Mouse (Mus musculus): ENCODE measurements at regions not wholly inside any gene's neighbourhood (a gene's known extent, or its start where the extent isn't known, plus 50 kb on each side); places are given as distances from the start of the nearest gene placed in this dataset.

GRCm38 (mm10) chr14:74327291-74327690 lies 313.3 kb upstream of the Htr2a start:
- no peak for DNase-seq
- intact Hi-C loops (cut with DNase I), result no loop called here

GRCm38 (mm10) chr14:74350751-74351150 lies 289.9 kb upstream of the Htr2a start:
- intact Hi-C loops (cut with DNase I), result no loop called here
- DNase-seq, result no peak

GRCm38 (mm10) chr14:74352286-74352685 lies 288.4 kb upstream of the Htr2a start:
- DNase-seq, result no peak
- intact Hi-C loops (cut with DNase I), result no loop called here

- intact Hi-C loops (cut with DNase I), result no loop called here
- DNase-seq, result no peak
Measured at GRCm38 (mm10) chr14:74358730-74359444, 281.8 kb upstream of the Htr2a start.

GRCm38 (mm10) chr14:74359663-74360552 lies 280.7 kb upstream of the Htr2a start:
- DNase-seq, result no peak
- intact Hi-C loops (cut with DNase I), result no loop called here

GRCm38 (mm10) chr14:74384481-74384880 lies 256.2 kb upstream of the Htr2a start:
- intact Hi-C loops (cut with DNase I), result no loop called here
- no peak for DNase-seq

- intact Hi-C loops (cut with DNase I), result no loop called here
- no peak for DNase-seq
Measured at GRCm38 (mm10) chr14:74392419-74392818, 248.2 kb upstream of the Htr2a start.

- DNase-seq, result no peak
Measured at GRCm38 (mm10) chr14:74397202-74397601, 243.4 kb upstream of the Htr2a start.

GRCm38 (mm10) chr14:74409441-74409840 lies 231.2 kb upstream of the Htr2a start:
- no peak for DNase-seq
- intact Hi-C loops (cut with DNase I), result no loop called here

More at GRCm38 (mm10) chr14:74397202-74397601, 243.4 kb upstream of the Htr2a start:
- intact Hi-C loops (cut with DNase I), result no loop called here

- DNase-seq, result peak; percentile 14 to 15
- intact Hi-C loops (cut with DNase I), result no loop called here
Measured at GRCm38 (mm10) chr14:74428226-74428625, 212.4 kb upstream of the Htr2a start.

GRCm38 (mm10) chr14:74464027-74464682 lies 176.5 kb upstream of the Htr2a start:
- intact Hi-C loops (cut with DNase I), result no loop called here
- no peak for DNase-seq

GRCm38 (mm10) chr14:74495504-74495903 lies 145.1 kb upstream of the Htr2a start:
- intact Hi-C loops (cut with DNase I), result no loop called here
- DNase-seq, result no peak

- no peak for DNase-seq
- intact Hi-C loops (cut with DNase I), result no loop called here
Measured at GRCm38 (mm10) chr14:74511521-74511920, 129.1 kb upstream of the Htr2a start.

- DNase-seq, result no peak
- intact Hi-C loops (cut with DNase I), result no loop called here
Measured at GRCm38 (mm10) chr14:74516451-74516850, 124.2 kb upstream of the Htr2a start.

GRCm38 (mm10) chr14:74519531-74519930 lies 121.1 kb upstream of the Htr2a start:
- DNase-seq, result no peak
- intact Hi-C loops (cut with DNase I), result no loop called here

GRCm38 (mm10) chr14:74521669-74522068 lies 119.0 kb upstream of the Htr2a start:
- no peak for DNase-seq
- intact Hi-C loops (cut with DNase I), result no loop called here

GRCm38 (mm10) chr14:74527246-74527645 lies 113.4 kb upstream of the Htr2a start:
- DNase-seq, result no peak
- intact Hi-C loops (cut with DNase I), result no loop called here

GRCm38 (mm10) chr14:74529368-74529951 lies 111.2 kb upstream of the Htr2a start:
- intact Hi-C loops (cut with DNase I), result no loop called here
- DNase-seq, result no peak

- no peak for DNase-seq
- intact Hi-C loops (cut with DNase I), result no loop called here
Measured at GRCm38 (mm10) chr14:74538187-74538586, 102.5 kb upstream of the Htr2a start.

GRCm38 (mm10) chr14:74544028-74544427 lies 96.6 kb upstream of the Htr2a start:
- intact Hi-C loops (cut with DNase I), result no loop called here
- no peak for DNase-seq

- DNase-seq, result no peak
- intact Hi-C loops (cut with DNase I), result no loop called here
Measured at GRCm38 (mm10) chr14:74551091-74551490, 89.5 kb upstream of the Htr2a start.

Measured in heart, postnatal 36 days (tissue).